Mouse (Mus musculus): ENCODE measurements around the gene Get4. TPM values are rescaled to one million over a fixed set of nuclear protein-coding genes. Genes with fewer than 3 reads are reported as not detected.

The Get4 gene
- polyA plus RNA-seq (2014; fragmentation: Nextera tagmentation; extraction: Ambion mirVana) = 109 and 112 TPM in 2 replicates

DNA sequence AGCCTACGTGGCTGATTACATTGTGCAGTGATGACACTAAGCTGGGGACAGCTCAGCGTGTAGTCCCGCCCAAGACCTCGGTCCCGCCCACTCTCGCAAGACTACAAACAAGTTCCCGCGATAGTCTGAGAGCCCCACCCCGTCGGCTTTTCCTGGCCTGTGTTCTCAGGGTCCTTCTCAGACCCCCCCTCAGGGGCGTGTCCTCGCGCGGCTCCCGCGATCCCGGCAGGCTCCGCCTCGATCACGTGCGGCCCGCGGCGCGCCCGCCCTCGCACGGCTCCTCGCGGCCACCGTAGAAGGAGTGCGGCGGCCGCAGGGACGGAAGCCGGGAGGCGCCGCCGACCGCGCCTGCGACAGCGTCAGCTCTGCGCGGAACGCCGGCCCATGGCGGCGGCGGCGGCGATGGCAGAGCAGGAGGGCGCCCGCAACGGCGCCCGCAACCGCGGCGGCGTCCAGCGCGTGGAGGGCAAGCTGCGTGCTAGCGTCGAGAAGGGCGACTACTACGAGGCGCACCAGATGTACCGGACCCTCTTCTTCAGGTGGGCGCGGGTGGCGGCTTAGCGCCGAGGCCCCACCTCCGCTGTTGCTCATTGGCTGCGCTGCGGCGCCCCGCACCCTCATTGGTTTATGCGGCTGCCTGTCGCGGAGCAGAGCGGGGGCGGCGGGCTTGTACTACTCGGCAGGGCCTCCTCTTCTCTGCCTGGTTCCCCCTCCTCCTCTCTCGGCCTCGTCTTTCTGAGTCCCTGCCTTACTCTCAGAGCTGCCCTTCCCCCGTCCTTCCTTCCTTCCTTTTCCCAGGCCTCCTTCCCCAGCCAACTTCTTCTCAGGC is at the start of gene Get4:
Get4 (plus strand) TSS at position 244 of the 829 bp plus-strand sequence.
- no peaks in the 10 kb centered on the region for H3K9me3 ChIP-seq (ENCODE audit: control insufficient read depth, low read length)
- peaks cover 10% of the 10 kb centered on the region for H3K4me1 ChIP-seq (ENCODE audit: control insufficient read depth, insufficient read depth, low read length)
- peaks cover 25% of the 10 kb centered on the region for H3K36me3 ChIP-seq (ENCODE audit: control insufficient read depth, insufficient read depth, low read length)
- no peaks in the 10 kb centered on the region for H3K27me3 ChIP-seq (ENCODE audit: control insufficient read depth, insufficient read depth, low read length)
- H3K27ac ChIP-seq (ENCODE audit: low read depth, low read length) = peak within 1 kb of the TSS; percentile 90
- H3K4me3 ChIP-seq (ENCODE audit: low read depth, low read length) = peak within 1 kb of the TSS; percentile 74
- under 1% methylated on average over 83 of the region's 90 CpGs for WGBS
- peak within 1 kb of the TSS; percentile 84 for H3K9ac ChIP-seq (replicated peaks; ENCODE audit: low read depth, low read length)
- H3K4me2 ChIP-seq (ENCODE audit: low read depth, low read length) = peak within 1 kb of the TSS; percentile 95
- peak; percentile 95 for ATAC-seq (ENCODE audit: low read depth)

DNA sequence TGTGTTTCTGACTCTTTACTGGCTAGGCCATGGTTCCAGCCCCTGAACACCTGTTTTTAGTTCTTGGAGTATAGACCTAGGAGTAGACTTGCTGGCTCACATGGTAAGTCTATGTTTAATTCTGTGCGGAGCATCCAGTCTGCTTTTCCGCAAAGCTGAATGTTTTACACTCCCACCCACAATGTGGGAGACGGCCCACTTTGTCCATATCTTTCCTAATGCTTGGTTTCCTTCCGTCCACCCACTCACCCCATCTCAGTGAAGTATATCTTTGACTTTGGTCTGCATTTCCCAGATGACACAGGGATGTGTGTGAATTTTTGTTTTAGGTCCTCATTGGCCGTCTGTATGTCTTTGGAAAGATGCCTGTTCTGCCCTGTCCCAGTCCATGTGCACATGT is 48.8 kb upstream of the Get4 start:
- no peaks in the 10 kb centered on the region for H3K9me3 ChIP-seq (ENCODE audit: control insufficient read depth, low read length)
- peaks cover 25% of the 10 kb centered on the region for H3K4me1 ChIP-seq (ENCODE audit: control insufficient read depth, insufficient read depth, low read length)
- H3K36me3 ChIP-seq (ENCODE audit: control insufficient read depth, insufficient read depth, low read length) = 0 out of 2 replicates have a peak, but pooled peaks cover 3% of the 10 kb centered on the region
- no peak for ATAC-seq (ENCODE audit: low read depth)
- H3K4me2 ChIP-seq (ENCODE audit: low read depth, low read length) = no peak overlapping the region
- no peaks in the 10 kb centered on the region for H3K27me3 ChIP-seq (ENCODE audit: control insufficient read depth, insufficient read depth, low read length)
- no peak overlapping the region for H3K27ac ChIP-seq (ENCODE audit: low read depth, low read length)
- WGBS = 95% methylated on average over 5 of the region's 5 CpGs
- H3K4me3 ChIP-seq (ENCODE audit: low read depth, low read length) = no peak overlapping the region
- no peak overlapping the region for H3K9ac ChIP-seq (replicated peaks; ENCODE audit: low read depth, low read length)

- H3K9me3 ChIP-seq (ENCODE audit: control insufficient read depth, low read length) = no peaks in the 10 kb centered on the region
- no peak overlapping the region for H3K9ac ChIP-seq (replicated peaks; ENCODE audit: low read depth, low read length)
- no peak overlapping the region for H3K27ac ChIP-seq (ENCODE audit: low read depth, low read length)
- ATAC-seq (ENCODE audit: low read depth) = no peak
- WGBS = 65% methylated on average over 4 of the region's 4 CpGs
- 0 out of 2 replicates have a peak, but pooled peaks cover 3% of the 10 kb centered on the region for H3K36me3 ChIP-seq (ENCODE audit: control insufficient read depth, insufficient read depth, low read length)
- H3K4me1 ChIP-seq (ENCODE audit: control insufficient read depth, insufficient read depth, low read length) = peaks cover 21% of the 10 kb centered on the region
- no peak overlapping the region for H3K4me3 ChIP-seq (ENCODE audit: low read depth, low read length)
- no peak overlapping the region for H3K4me2 ChIP-seq (ENCODE audit: low read depth, low read length)
- no peaks in the 10 kb centered on the region for H3K27me3 ChIP-seq (ENCODE audit: control insufficient read depth, insufficient read depth, low read length)
Measured at GRCm38 (mm10) chr5:139206081-139206480, 46.0 kb upstream of the Get4 start.

GRCm38 (mm10) chr5:139206525-139206924 is 45.6 kb upstream of the Get4 start:
- WGBS = 75% methylated on average over 7 of the region's 7 CpGs
- 0 out of 2 replicates have a peak, but pooled peaks cover 3% of the 10 kb centered on the region for H3K36me3 ChIP-seq (ENCODE audit: control insufficient read depth, insufficient read depth, low read length)
- no peaks in the 10 kb centered on the region for H3K9me3 ChIP-seq (ENCODE audit: control insufficient read depth, low read length)
- no peak overlapping the region for H3K9ac ChIP-seq (replicated peaks; ENCODE audit: low read depth, low read length)
- no peak overlapping the region for H3K4me2 ChIP-seq (ENCODE audit: low read depth, low read length)
- no peak overlapping the region for H3K4me3 ChIP-seq (ENCODE audit: low read depth, low read length)
- no peaks in the 10 kb centered on the region for H3K27me3 ChIP-seq (ENCODE audit: control insufficient read depth, insufficient read depth, low read length)
- H3K27ac ChIP-seq (ENCODE audit: low read depth, low read length) = no peak overlapping the region
- ATAC-seq (ENCODE audit: low read depth) = no peak
- H3K4me1 ChIP-seq (ENCODE audit: control insufficient read depth, insufficient read depth, low read length) = peaks cover 18% of the 10 kb centered on the region

GRCm38 (mm10) chr5:139208183-139208582 is 43.9 kb upstream of the Get4 start:
- no peaks in the 10 kb centered on the region for H3K27me3 ChIP-seq (ENCODE audit: control insufficient read depth, insufficient read depth, low read length)

DNA sequence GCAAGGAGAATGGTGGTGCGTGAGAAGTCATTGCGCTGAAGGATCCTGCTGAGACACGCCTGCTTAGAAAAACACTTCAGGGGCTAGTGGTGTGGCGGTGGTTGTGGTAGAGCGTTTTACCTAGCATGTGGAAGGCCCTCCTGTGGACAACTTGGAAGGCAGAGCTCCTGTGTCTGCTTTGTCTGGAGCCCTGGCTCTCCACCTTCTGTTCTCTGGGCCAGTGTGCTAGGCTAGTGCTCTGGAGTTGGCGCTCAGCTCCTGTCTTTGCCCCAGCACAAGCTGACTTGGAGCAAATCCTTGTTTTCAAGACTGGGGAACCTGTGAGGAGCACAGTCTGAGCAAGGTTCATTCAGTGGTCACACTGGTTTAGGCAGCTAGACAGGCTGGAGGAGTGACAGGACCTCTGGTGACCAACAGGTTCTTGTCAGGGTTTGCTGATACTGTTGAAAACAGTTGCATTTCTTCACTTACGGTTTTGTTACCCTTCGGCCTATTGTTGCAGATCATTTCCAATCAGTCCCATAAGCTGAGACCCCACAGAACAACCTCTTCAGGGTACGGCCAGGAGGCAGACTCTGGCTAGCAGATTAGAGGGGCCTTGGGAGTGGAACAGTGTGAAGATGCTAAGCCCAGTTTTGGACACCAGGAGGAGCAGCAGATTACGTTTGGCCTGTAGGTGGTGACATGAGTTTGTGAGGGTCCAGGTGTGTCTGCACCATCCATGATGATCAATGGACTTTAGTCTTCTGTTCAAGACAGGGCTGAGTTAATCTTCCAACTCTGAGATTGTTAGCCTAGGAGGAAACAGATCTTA is 43.0 kb upstream of the Get4 start:
- no peaks in the 10 kb centered on the region for H3K27me3 ChIP-seq (ENCODE audit: control insufficient read depth, insufficient read depth, low read length)
- 0 out of 2 replicates have a peak, but pooled peaks cover 5% of the 10 kb centered on the region for H3K4me1 ChIP-seq (ENCODE audit: control insufficient read depth, insufficient read depth, low read length)
- no peak for ATAC-seq (ENCODE audit: low read depth)
- H3K36me3 ChIP-seq (ENCODE audit: control insufficient read depth, insufficient read depth, low read length) = no peaks in the 10 kb centered on the region
- WGBS = 91% methylated on average over 10 of the region's 10 CpGs
- no peak overlapping the region for H3K27ac ChIP-seq (ENCODE audit: low read depth, low read length)
- no peak overlapping the region for H3K4me3 ChIP-seq (ENCODE audit: low read depth, low read length)
- no peaks in the 10 kb centered on the region for H3K9me3 ChIP-seq (ENCODE audit: control insufficient read depth, low read length)
- H3K9ac ChIP-seq (replicated peaks; ENCODE audit: low read depth, low read length) = no peak overlapping the region
- H3K4me2 ChIP-seq (ENCODE audit: low read depth, low read length) = no peak overlapping the region

More at GRCm38 (mm10) chr5:139208183-139208582, 43.9 kb upstream of the Get4 start:
- no peak overlapping the region for H3K4me2 ChIP-seq (ENCODE audit: low read depth, low read length)
- no peak overlapping the region for H3K4me3 ChIP-seq (ENCODE audit: low read depth, low read length)
- no peak overlapping the region for H3K27ac ChIP-seq (ENCODE audit: low read depth, low read length)
- 0 out of 2 replicates have a peak, but pooled peaks cover 8% of the 10 kb centered on the region for H3K4me1 ChIP-seq (ENCODE audit: control insufficient read depth, insufficient read depth, low read length)
- no peak overlapping the region for H3K9ac ChIP-seq (replicated peaks; ENCODE audit: low read depth, low read length)
- ATAC-seq (ENCODE audit: low read depth) = no peak
- 0 out of 2 replicates have a peak, but pooled peaks cover 3% of the 10 kb centered on the region for H3K36me3 ChIP-seq (ENCODE audit: control insufficient read depth, insufficient read depth, low read length)
- H3K9me3 ChIP-seq (ENCODE audit: control insufficient read depth, low read length) = no peaks in the 10 kb centered on the region

DNA sequence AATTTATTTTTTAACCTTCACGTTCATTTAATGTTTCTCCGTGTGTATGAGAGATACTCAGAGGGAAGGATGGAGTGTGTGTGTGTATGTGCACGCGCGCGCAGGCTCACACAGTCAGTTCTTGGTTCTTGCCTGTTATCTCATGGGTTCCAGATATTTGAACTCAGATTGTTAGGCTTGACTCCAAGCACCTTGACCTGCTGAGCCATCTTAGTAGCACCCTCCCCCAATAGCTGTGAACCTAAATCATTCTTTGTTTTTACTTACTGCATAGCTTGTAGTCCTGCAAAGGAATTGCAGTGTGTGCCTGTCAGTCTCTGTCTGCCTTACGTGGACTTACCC is 42.5 kb upstream of the Get4 start:
- H3K27ac ChIP-seq (ENCODE audit: low read depth, low read length) = no peak overlapping the region
- H3K9me3 ChIP-seq (ENCODE audit: control insufficient read depth, low read length) = no peaks in the 10 kb centered on the region
- H3K27me3 ChIP-seq (ENCODE audit: control insufficient read depth, insufficient read depth, low read length) = no peaks in the 10 kb centered on the region
- no peak overlapping the region for H3K4me2 ChIP-seq (ENCODE audit: low read depth, low read length)
- no peak overlapping the region for H3K9ac ChIP-seq (replicated peaks; ENCODE audit: low read depth, low read length)
- H3K36me3 ChIP-seq (ENCODE audit: control insufficient read depth, insufficient read depth, low read length) = no peaks in the 10 kb centered on the region
- no peak for ATAC-seq (ENCODE audit: low read depth)
- no peak overlapping the region for H3K4me3 ChIP-seq (ENCODE audit: low read depth, low read length)
- WGBS = 95% methylated on average over 7 of the region's 7 CpGs
- 0 out of 2 replicates have a peak, but pooled peaks cover 5% of the 10 kb centered on the region for H3K4me1 ChIP-seq (ENCODE audit: control insufficient read depth, insufficient read depth, low read length)

- Histone ChIP-seq H3K4me2 (ENCODE audit: low read depth, low read length) (no peak overlapping the region), H3K36me3 (ENCODE audit: control insufficient read depth, insufficient read depth, low read length) (peaks cover 8% of the 10 kb centered on the region; the same call in 1 of the 2 replicates), H3K4me1 (ENCODE audit: control insufficient read depth, insufficient read depth, low read length) (no peaks in the 10 kb centered on the region), H3K4me3 (ENCODE audit: low read depth, low read length) (no peak overlapping the region), H3K9me3 (ENCODE audit: control insufficient read depth, low read length) (no peaks in the 10 kb centered on the region), H3K9ac (replicated peaks; ENCODE audit: low read depth, low read length) (no peak overlapping the region), H3K27me3 (ENCODE audit: control insufficient read depth, insufficient read depth, low read length) (no peaks in the 10 kb centered on the region), H3K27ac (ENCODE audit: low read depth, low read length) (no peak overlapping the region)
- ATAC-seq (ENCODE audit: low read depth) = no peak
- WGBS = 92% methylated on average over 11 of the region's 11 CpGs
Measured at GRCm38 (mm10) chr5:139211737-139212385, 40.3 kb upstream of the Get4 start.
